Mouse (Mus musculus) stomach, embryonic 15.5 days (tissue): ENCODE data around the gene Kcnj14. TPM values are rescaled to one million over a fixed set of nuclear protein-coding genes. Genes with fewer than 3 reads are reported as not detected.

Experiments
- ATAC-seq: fragments of 200-750 bp; cut with Nextera tagmentation; 2 replicates; pipeline ENCODE4 v1.8.0; 2017; ENCODE audit warnings: low read depth, moderate number of reproducible peaks, moderate TSS enrichment; ENCODE audit not compliant: insufficient read depth, low FRiP score
- H3K27ac ChIP-seq: fragments of 300-500 bp; sonication (generic); 2 replicates; pipeline ENCODE4 v1.5.1; 2015; ENCODE audit warnings: mild to moderate bottlenecking, inconsistent platforms
- H3K27me3 ChIP-seq: fragments of 300-500 bp; sonication (generic); replicated peaks from 2 replicates; pipeline ENCODE4 v1.6.1; 2015; ENCODE audit warnings: inconsistent platforms
- H3K36me3 ChIP-seq: fragments of 300-500 bp; sonication (generic); 2 replicates; pipeline ENCODE4 v1.6.1; 2015; ENCODE audit warnings: inconsistent platforms
- H3K4me1 ChIP-seq: fragments of 300-500 bp; sonication (generic); 2 replicates; pipeline ENCODE4 v1.6.1; 2015; ENCODE audit warnings: inconsistent platforms
- H3K4me2 ChIP-seq: fragments of 300-500 bp; sonication (generic); 2 replicates; pipeline ENCODE4 v1.6.1; 2015; ENCODE audit warnings: mild to moderate bottlenecking, inconsistent platforms
- H3K4me3 ChIP-seq: fragments of 300-500 bp; sonication (generic); replicated peaks from 2 replicates; pipeline ENCODE4 v1.5.1; 2015; ENCODE audit warnings: inconsistent platforms
- H3K9ac ChIP-seq: fragments of 300-500 bp; sonication (generic); 2 replicates; pipeline ENCODE4 v1.6.1; 2015; ENCODE audit warnings: inconsistent platforms
- H3K9me3 ChIP-seq: fragments of 300-500 bp; sonication (generic); 2 replicates; pipeline ENCODE4 v1.6.1; 2016; ENCODE audit warnings: inconsistent platforms
- WGBS: fragments of 180-500 bp; shearing (Covaris S2); methylation state at CpG from one replicate; pipeline ENCODE4 v1.1.7; 2015; 5-methylcytosine and 5-hydroxymethylcytosine counted together
- polyA plus RNA-seq: library from polyadenylated mRNA; unstranded; fragments of >200 nt; fragmentation: Nextera tagmentation; extraction: Ambion mirVana; gene quantifications from 2 replicates; pipeline ENCODE4 v1.2.1, GENCODE M21; 2015

Gene Kcnj14
- 1.0 and 1.4 TPM in 2 replicates for polyA plus RNA-seq

GRCm38 (mm10) chr7:45824598-45824997 lies at the start of gene Kcnj14:
Kcnj14 (minus strand) TSS chr7:45824782.
- Histone ChIP-seq H3K36me3 (peaks cover 27% of the 10 kb centered on the region), H3K9me3 (no peaks in the 10 kb centered on the region), H3K27ac (no peak within 1 kb of the TSS), H3K4me2 (no peak within 1 kb of the TSS), H3K4me3 (no peak within 1 kb of the TSS), H3K9ac (no peak within 1 kb of the TSS), H3K27me3 (no peaks in the 10 kb centered on the region), H3K4me1 (0 out of 2 replicates have a peak, but pooled peaks cover 4% of the 10 kb centered on the region)
- ATAC-seq: no peak
- 60% methylated on average over 7 of the region's 7 CpGs for WGBS

DNA sequence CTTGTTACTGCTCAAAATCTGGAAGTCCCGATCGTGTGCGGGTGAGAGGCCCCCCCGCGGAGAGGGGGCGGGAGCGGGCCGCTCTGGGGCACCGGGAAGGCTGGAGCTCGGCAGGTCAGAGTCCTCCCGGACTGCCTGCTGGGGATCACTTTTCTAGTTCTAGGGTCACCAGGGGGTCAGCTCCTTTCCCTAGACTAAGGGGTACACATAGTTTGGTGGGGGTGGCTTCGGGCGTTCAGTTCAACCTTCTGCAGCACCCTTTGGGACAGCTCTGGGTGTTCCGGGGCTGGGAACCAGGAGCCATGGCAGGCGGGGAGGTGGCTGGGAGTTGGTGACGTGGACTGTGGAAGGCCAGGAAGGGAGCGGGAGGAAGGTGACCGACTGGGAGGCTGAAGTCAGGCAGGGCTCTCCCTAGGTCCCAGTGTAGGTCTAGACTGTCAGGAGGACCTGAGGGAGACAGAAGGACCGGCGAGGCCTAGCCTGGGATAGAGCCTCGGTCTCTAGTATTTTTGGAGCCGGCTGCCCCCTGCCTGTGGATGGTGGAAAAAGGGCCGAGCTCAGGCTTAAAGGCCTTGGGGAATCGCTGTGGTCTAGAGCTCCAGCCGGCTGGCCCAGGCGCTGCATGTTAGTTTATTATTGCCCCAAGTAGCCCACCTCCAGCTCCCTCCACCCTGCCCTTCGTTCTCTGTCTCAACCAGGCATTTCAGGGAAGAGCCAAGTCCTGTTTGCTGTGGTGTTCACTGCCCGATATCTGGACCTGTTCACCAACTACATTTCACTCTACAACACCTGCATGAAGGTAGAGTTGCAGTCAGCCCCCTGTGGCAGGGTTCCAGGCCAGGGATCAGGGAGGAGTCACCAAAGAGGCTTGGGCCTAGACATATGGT lies 48.7 kb upstream of the Kcnj14 start:
- ATAC-seq: peak; percentile 51
- peak overlapping the region; percentile 92 for H3K9ac ChIP-seq
- peaks cover 26% of the 10 kb centered on the region for H3K36me3 ChIP-seq
- peak overlapping the region; percentile 92 for H3K27ac ChIP-seq
- peaks cover 39% of the 10 kb centered on the region for H3K4me1 ChIP-seq
- no peaks in the 10 kb centered on the region for H3K9me3 ChIP-seq
- H3K27me3 ChIP-seq: peaks cover 30% of the 10 kb centered on the region
- 2% methylated on average over 28 of the region's 28 CpGs for WGBS
- peak overlapping the region; percentile 84 for H3K4me2 ChIP-seq
- H3K4me3 ChIP-seq: peak overlapping the region; percentile 60

GRCm38 (mm10) chr7:45872624-45873023 lies 48.0 kb upstream of the Kcnj14 start, which contains the start of gene Kdelr1:
Kdelr1 (plus strand) TSS chr7:45872772.
- H3K36me3 ChIP-seq: peaks cover 22% of the 10 kb centered on the region
- peaks cover 41% of the 10 kb centered on the region for H3K4me1 ChIP-seq
- WGBS: 1% methylated on average over 18 of the region's 18 CpGs

GRCm38 (mm10) chr7:45870282-45871058 lies 45.9 kb upstream of the Kcnj14 start:
- Histone ChIP-seq H3K27ac (no peak overlapping the region), H3K36me3 (peaks cover 10% of the 10 kb centered on the region; the same call in 1 of the 2 replicates), H3K4me2 (peak overlapping the region; percentile 52), H3K9me3 (no peaks in the 10 kb centered on the region), H3K9ac (peak overlapping the region; percentile 32), H3K27me3 (peaks cover 37% of the 10 kb centered on the region), H3K4me1 (peaks cover 46% of the 10 kb centered on the region), H3K4me3 (peak overlapping the region; percentile 20)
- 2% methylated on average over 30 of the region's 30 CpGs for WGBS
- no peak for ATAC-seq

More at GRCm38 (mm10) chr7:45872624-45873023, 48.0 kb upstream of the Kcnj14 start, which contains the start of gene Kdelr1:
- peak within 1 kb of the TSS; percentile 92 for H3K27ac ChIP-seq
- peak; percentile 83 for ATAC-seq
- H3K9ac ChIP-seq: peak within 1 kb of the TSS; percentile 92
- peak within 1 kb of the TSS; percentile 60 for H3K4me3 ChIP-seq
- peak within 1 kb of the TSS; percentile 84 for H3K4me2 ChIP-seq
- H3K9me3 ChIP-seq: no peaks in the 10 kb centered on the region
- H3K27me3 ChIP-seq: peaks cover 37% of the 10 kb centered on the region

GRCm38 (mm10) chr7:45869787-45870186 lies 45.2 kb upstream of the Kcnj14 start:
- peaks cover 37% of the 10 kb centered on the region for H3K27me3 ChIP-seq
- H3K4me3 ChIP-seq: peak overlapping the region; percentile 2; the same call in 1 of the 2 replicates
- peaks cover 42% of the 10 kb centered on the region for H3K4me1 ChIP-seq
- 0 out of 2 replicates have a peak, but pooled peaks cover 5% of the 10 kb centered on the region for H3K36me3 ChIP-seq
- peak overlapping the region; percentile 33 for H3K4me2 ChIP-seq
- H3K27ac ChIP-seq: no peak overlapping the region
- H3K9ac ChIP-seq: no peak overlapping the region
- WGBS: 3% methylated on average over 14 of the region's 14 CpGs
- H3K9me3 ChIP-seq: no peaks in the 10 kb centered on the region
- ATAC-seq: no peak

DNA sequence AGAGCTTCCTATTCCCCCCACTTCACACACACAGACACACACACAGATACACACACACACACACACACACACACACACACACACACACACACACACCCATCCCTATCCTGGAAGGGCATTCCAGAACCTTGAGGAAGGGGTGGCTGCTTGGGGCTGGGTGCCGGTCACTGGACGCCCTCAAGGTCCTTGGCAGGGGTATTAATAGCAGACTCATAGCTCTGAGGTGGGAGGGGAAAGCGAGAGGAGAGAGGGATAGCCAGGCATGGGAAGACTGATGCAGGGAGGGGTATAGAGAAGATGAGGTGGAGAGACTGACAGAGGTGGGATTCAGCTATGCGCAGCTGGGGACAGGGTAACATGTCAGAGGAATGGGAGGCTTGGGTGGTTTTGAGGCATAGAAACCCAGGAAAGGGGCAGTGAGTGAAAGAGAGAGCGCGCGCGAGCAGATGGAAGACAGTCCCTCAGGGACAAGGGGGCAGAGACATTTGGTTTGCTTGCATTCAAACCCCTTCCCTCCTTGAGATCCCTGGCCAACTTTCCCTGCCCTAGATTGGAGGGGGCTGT lies 44.6 kb upstream of the Kcnj14 start:
- H3K4me1 ChIP-seq: peaks cover 36% of the 10 kb centered on the region
- peaks cover 37% of the 10 kb centered on the region for H3K27me3 ChIP-seq
- 16% methylated on average over 8 of the region's 8 CpGs for WGBS

GRCm38 (mm10) chr7:45867871-45868270 lies 43.3 kb upstream of the Kcnj14 start:
- H3K27ac ChIP-seq: no peak overlapping the region
- peaks cover 37% of the 10 kb centered on the region for H3K27me3 ChIP-seq
- ATAC-seq: no peak
- 43% methylated on average over 2 of the region's 2 CpGs for WGBS
- no peak overlapping the region for H3K4me3 ChIP-seq
- no peaks in the 10 kb centered on the region for H3K9me3 ChIP-seq
- H3K9ac ChIP-seq: no peak overlapping the region
- H3K4me1 ChIP-seq: peaks cover 30% of the 10 kb centered on the region
- no peaks in the 10 kb centered on the region for H3K36me3 ChIP-seq
- peak overlapping the region; percentile 16; the same call in 1 of the 2 replicates for H3K4me2 ChIP-seq

More for the DNA sequence above, 44.6 kb upstream of the Kcnj14 start:
- Histone ChIP-seq H3K9ac (no peak overlapping the region), H3K36me3 (0 out of 2 replicates have a peak, but pooled peaks cover 1% of the 10 kb centered on the region), H3K27ac (no peak overlapping the region), H3K4me2 (peak overlapping the region; percentile 33), H3K9me3 (no peaks in the 10 kb centered on the region), H3K4me3 (no peak overlapping the region)
- no peak for ATAC-seq

DNA sequence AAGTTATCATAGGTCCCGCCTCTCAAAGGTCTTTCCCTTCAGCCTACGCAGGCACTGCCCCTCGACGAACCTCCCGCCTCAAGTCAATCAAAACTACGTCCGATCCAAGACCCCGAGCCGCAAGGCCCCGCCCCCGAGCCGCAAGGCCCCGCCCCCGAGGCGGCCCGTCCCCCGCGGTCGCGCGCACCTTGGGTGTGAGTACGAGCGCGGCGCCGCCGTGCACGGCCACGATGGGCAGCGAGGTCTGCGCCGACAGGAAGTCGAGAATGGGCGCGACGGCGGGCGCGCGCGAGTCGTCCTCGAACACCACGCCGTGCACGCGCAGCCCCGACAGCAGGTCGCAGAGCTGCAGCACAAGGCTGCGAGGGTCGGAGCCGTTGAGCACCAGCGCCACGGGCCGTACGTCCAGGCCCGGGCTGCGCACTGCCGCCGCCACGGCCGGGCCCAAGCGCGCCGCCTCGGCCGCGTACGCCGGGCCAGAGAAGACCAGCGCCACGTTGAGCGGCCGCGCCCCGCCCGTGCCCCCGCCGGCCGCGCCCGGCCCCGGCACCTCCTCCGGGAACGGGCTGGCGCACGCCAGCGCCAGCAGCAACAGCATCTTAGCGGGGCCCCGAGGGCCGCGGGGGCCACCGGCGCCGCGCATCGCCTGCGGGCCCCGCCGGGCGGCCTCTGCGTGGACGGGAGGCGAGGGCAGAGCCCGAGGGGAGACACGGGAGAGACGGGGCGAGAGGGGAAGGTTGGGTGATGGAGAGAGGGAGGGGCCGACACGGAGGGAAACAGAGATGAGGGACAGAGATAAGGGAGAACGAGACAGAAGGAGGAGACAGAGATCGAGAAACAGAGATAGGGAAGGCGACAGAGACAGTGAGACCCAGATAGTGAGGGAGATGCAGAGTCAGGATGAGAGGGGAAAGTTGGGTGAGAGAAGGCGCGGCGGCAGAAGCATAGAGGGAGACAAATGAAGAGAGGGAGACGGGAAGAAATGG lies 41.6 kb upstream of the Kcnj14 start:
- H3K36me3 ChIP-seq: no peaks in the 10 kb centered on the region
- WGBS: under 1% methylated on average over 88 of the region's 117 CpGs
- peak overlapping the region; percentile 71 for H3K4me3 ChIP-seq
- peaks cover 32% of the 10 kb centered on the region for H3K27me3 ChIP-seq
- H3K9me3 ChIP-seq: no peaks in the 10 kb centered on the region
- peak; percentile 82 for ATAC-seq
- peak overlapping the region; percentile 83 for H3K27ac ChIP-seq
- peak overlapping the region; percentile 81 for H3K4me2 ChIP-seq
- peaks cover 30% of the 10 kb centered on the region for H3K4me1 ChIP-seq
- peak overlapping the region; percentile 77 for H3K9ac ChIP-seq

DNA sequence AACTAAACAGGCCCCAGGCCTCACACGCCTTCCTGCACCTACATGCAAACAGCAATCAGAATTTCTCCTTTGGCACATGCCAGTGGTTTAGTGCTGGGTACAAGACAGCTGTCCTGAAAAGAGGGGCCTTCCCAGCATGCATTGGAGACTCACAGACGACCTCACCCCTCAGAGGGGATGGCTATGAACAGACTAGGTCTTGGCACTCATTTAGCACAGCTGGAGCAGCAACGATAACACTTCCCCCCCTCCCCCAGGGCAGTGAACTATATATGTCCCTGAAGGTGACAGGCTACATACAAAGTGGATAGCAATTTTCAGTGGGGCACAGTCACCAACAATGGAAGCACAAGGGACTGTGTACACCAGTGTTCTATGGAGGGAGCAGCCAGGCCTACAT lies 39.9 kb upstream of the Kcnj14 start:
- H3K9ac ChIP-seq: no peak overlapping the region
- no peaks in the 10 kb centered on the region for H3K9me3 ChIP-seq
- no peak overlapping the region for H3K27ac ChIP-seq
- no peak overlapping the region for H3K4me2 ChIP-seq
- H3K4me3 ChIP-seq: no peak overlapping the region
- WGBS: 63% methylated on average over 3 of the region's 3 CpGs
- no peaks in the 10 kb centered on the region for H3K36me3 ChIP-seq
- peaks cover 17% of the 10 kb centered on the region for H3K4me1 ChIP-seq
- ATAC-seq: no peak
- peaks cover 18% of the 10 kb centered on the region for H3K27me3 ChIP-seq

GRCm38 (mm10) chr7:45862804-45863203 lies 38.2 kb upstream of the Kcnj14 start:
- Histone ChIP-seq H3K27ac (no peak overlapping the region), H3K4me3 (no peak overlapping the region), H3K4me1 (peaks cover 15% of the 10 kb centered on the region; the same call in 1 of the 2 replicates), H3K9me3 (no peaks in the 10 kb centered on the region), H3K4me2 (no peak overlapping the region), H3K27me3 (0 out of 2 replicates have a peak, but pooled peaks cover 4% of the 10 kb centered on the region), H3K9ac (no peak overlapping the region), H3K36me3 (no peaks in the 10 kb centered on the region)
- 80% methylated on average over 7 of the region's 7 CpGs for WGBS
- ATAC-seq: no peak
